Mouse (Mus musculus) heart, adult 2 months (tissue): ENCODE data around the gene Usp13. TPM values are rescaled to one million over a fixed set of nuclear protein-coding genes. Genes with fewer than 3 reads are reported as not detected.
A peak's percentile ranks its signal among the peaks of the same experiment; 100 is the strongest.

ENCODE experiments used
- DNase-seq, 2 experiments: peaks; one replicate each; pipeline ENCODE4 v3.0.0; 2021
- H3K27ac ChIP-seq: fragments of 200-600 bp; 2 replicates; pipeline ENCODE4 v1.8.1; 2022
- H3K27me3 ChIP-seq: fragments of 200-500 bp; 2 replicates; pipeline ENCODE4 v1.6.1; 2012; ENCODE audit warnings: mild to moderate bottlenecking, low read length, inconsistent platforms, mixed read lengths; ENCODE audit not compliant: control insufficient read depth, insufficient read depth
- H3K36me3 ChIP-seq: fragments of 200-500 bp; 2 replicates; pipeline ENCODE4 v1.6.1; 2012; ENCODE audit warnings: low read length, inconsistent platforms; ENCODE audit not compliant: control insufficient read depth, insufficient read depth
- H3K4me1 ChIP-seq: fragments of 200-500 bp; 2 replicates; pipeline ENCODE4 v1.6.1; 2011; ENCODE audit warnings: low read length; ENCODE audit not compliant: control insufficient read depth, insufficient read depth
- H3K4me3 ChIP-seq: fragments of 200-600 bp; 2 replicates; pipeline ENCODE4 v1.8.1; 2022
- H3K79me2 ChIP-seq: fragments of 200-500 bp; replicated peaks from 2 replicates; pipeline ENCODE4 v1.6.1; 2012; ENCODE audit warnings: mild to moderate bottlenecking, inconsistent platforms, low read length, moderate library complexity, mixed read lengths; ENCODE audit not compliant: control insufficient read depth, insufficient read depth
- H3K9ac ChIP-seq: fragments of 200-500 bp; 2 replicates; pipeline ENCODE4 v1.6.1; 2012; ENCODE audit warnings: low read depth, mild to moderate bottlenecking, control low read depth, inconsistent platforms, low read length, mixed read lengths
- CTCF ChIP-seq: fragments of 200-600 bp; IDR thresholded peaks from 2 replicates; pipeline ENCODE4 v1.8.1; 2022; ENCODE audit warnings: antibody characterized with exemption, mild to moderate bottlenecking, moderate library complexity
- EP300 ChIP-seq: fragments of 200-500 bp; IDR thresholded peaks from 2 replicates; pipeline ENCODE4 v1.6.1; 2011; ENCODE audit warnings: low read depth, low read length, control low read depth; ENCODE audit not compliant: insufficient read depth
- POLR2A ChIP-seq: fragments of 200-500 bp; IDR thresholded peaks from 2 replicates; pipeline ENCODE4 v1.6.1; 2011; ENCODE audit warnings: mild to moderate bottlenecking, low read depth, low read length, control low read depth; ENCODE audit not compliant: insufficient read depth
- WGBS: fragments of 180-500 bp; shearing (Covaris S2); methylation state at CpG from one replicate; pipeline ENCODE4 v1.1.7; 2018; 5-methylcytosine and 5-hydroxymethylcytosine counted together
- intact Hi-C: fragments of 180-260 bp; cut with DNase I; formaldehyde crosslinking; loops from one replicate; pipeline ENCODE4 v1.15.1; 2025
- polyA plus RNA-seq: library from polyadenylated mRNA; depleted of rRNA; stranded (reverse); fragments of >200 nt; gene quantifications from 2 replicates; pipeline ENCODE4 v1.2.3, GENCODE M21; 2012
- total RNA-seq, 2 experiments: library from RNA; stranded (reverse); gene quantifications; 2 replicates each; pipeline ENCODE4 v1.2.3; 2021

The Usp13 gene
- total and polyA plus RNA-seq, 3 experiments: 47.9 to 204 (median 183) TPM

GRCm38 (mm10) chr3:32905850-32906779 is 88.8 kb downstream of the Usp13 start:
- DNase-seq: no peak
- Histone ChIP-seq H3K9ac (no peak overlapping the region), H3K79me2 (no peaks in the 10 kb centered on the region), H3K4me1 (peaks cover 1% of the 10 kb centered on the region; the same call in 1 of the 2 replicates), H3K27ac (no peak overlapping the region), H3K4me3 (no peak overlapping the region), H3K36me3 (peaks cover 6% of the 10 kb centered on the region), H3K27me3 (no peaks in the 10 kb centered on the region)
- intact Hi-C loops: loop anchor here (5.0 to 10.0 kb wide), 2 partner anchors 91 to 169 kb away; partner anchors contain the start of genes Mrpl47, Ndufb5 and Usp13
- WGBS: 73% methylated on average over 8 of the region's 8 CpGs
- TF ChIP-seq CTCF: no peak
- TF ChIP-seq EP300: no peak

- H3K36me3 ChIP-seq: peaks cover 6% of the 10 kb centered on the region
- DNase-seq: peak in 1 of 2 experiments; percentile 35
- intact Hi-C loops: loop anchor here (5.0 to 10.0 kb wide), 2 partner anchors 94 to 171 kb away; partner anchors contain the start of genes Mrpl47, Ndufb5 and Usp13
Observed at GRCm38 (mm10) chr3:32908400-32908799, 91.1 kb downstream of the Usp13 start.

GRCm38 (mm10) chr3:32910071-32910551 is 92.8 kb downstream of the Usp13 start:
- no peak overlapping the region for H3K4me3 ChIP-seq
- H3K79me2 ChIP-seq: no peaks in the 10 kb centered on the region
- H3K27ac ChIP-seq: no peak overlapping the region
- H3K9ac ChIP-seq: no peak overlapping the region
- H3K27me3 ChIP-seq: no peaks in the 10 kb centered on the region
- peaks cover 5% of the 10 kb centered on the region for H3K36me3 ChIP-seq
- WGBS: 61% methylated on average over 7 of the region's 7 CpGs
- no peak for DNase-seq
- peaks cover 1% of the 10 kb centered on the region; the same call in 1 of the 2 replicates for H3K4me1 ChIP-seq
- intact Hi-C loops: no loop called here
- peak; percentile 46 for TF ChIP-seq CTCF
- no peak for TF ChIP-seq POLR2A
- TF ChIP-seq EP300: no peak

More at GRCm38 (mm10) chr3:32908400-32908799, 91.1 kb downstream of the Usp13 start:
- Histone ChIP-seq H3K79me2 (no peaks in the 10 kb centered on the region), H3K27me3 (no peaks in the 10 kb centered on the region), H3K9ac (no peak overlapping the region), H3K27ac (peak overlapping the region; percentile 20), H3K4me1 (peaks cover 1% of the 10 kb centered on the region; the same call in 1 of the 2 replicates), H3K4me3 (no peak overlapping the region)
- TF ChIP-seq POLR2A (no peak), EP300 (no peak), CTCF (no peak)
- WGBS: 54% methylated on average over 3 of the region's 3 CpGs

GRCm38 (mm10) chr3:32924168-32924567 is 106.8 kb downstream of the Usp13 start:
- TF ChIP-seq POLR2A (no peak), EP300 (no peak), CTCF (no peak)
- intact Hi-C loops: no loop called here
- Histone ChIP-seq H3K36me3 (no peaks in the 10 kb centered on the region; the same call in 1 of the 2 replicates), H3K4me1 (no peaks in the 10 kb centered on the region), H3K9ac (no peak overlapping the region), H3K27me3 (no peaks in the 10 kb centered on the region), H3K4me3 (no peak overlapping the region), H3K79me2 (no peaks in the 10 kb centered on the region), H3K27ac (no peak overlapping the region)
- 89% methylated on average over 6 of the region's 6 CpGs for WGBS
- DNase-seq: no peak

GRCm38 (mm10) chr3:32939802-32940501 is 122.6 kb downstream of the Usp13 start:
- Histone ChIP-seq H3K27ac (no peak overlapping the region), H3K4me3 (no peak overlapping the region), H3K79me2 (no peaks in the 10 kb centered on the region), H3K36me3 (no peaks in the 10 kb centered on the region), H3K27me3 (no peaks in the 10 kb centered on the region), H3K9ac (no peak overlapping the region), H3K4me1 (no peaks in the 10 kb centered on the region)
- intact Hi-C loops: no loop called here
- WGBS: 63% methylated on average over 8 of the region's 8 CpGs
- DNase-seq: no peak
- no peak for TF ChIP-seq EP300
- no peak for TF ChIP-seq POLR2A
- no peak for TF ChIP-seq CTCF
